Mouse (Mus musculus): ENCODE data around the gene Nus1. TPM values are rescaled to one million over a fixed set of nuclear protein-coding genes. Genes with fewer than 3 reads are reported as not detected.

Nus1 gene
- polyA plus RNA-seq (2012; rRNA removed; ENCODE audit: low replicate concordance): 9.5 and 19.4 TPM in 2 replicates

GRCm38 (mm10) chr10:52417299-52417997, at the start of gene Nus1:
Gene Nus1 (plus strand): TSS chr10:52417547.

GRCm38 (mm10) chr10:52381845-52382591, 35.3 kb upstream of the Nus1 start, which contains the start of gene Gopc:
Gene Gopc (minus strand): TSS chr10:52382124.

GRCm38 (mm10) chr10:52388922-52389430, 28.4 kb upstream of the Nus1 start, which contains the start of gene Nepn:
Gene Nepn (plus strand): TSS chr10:52388972.

Other genes starting within 250 kb of the Nus1 start
- not detected in 2 replicates for gene Ros1, start 222.3 kb upstream of the Nus1 start, polyA plus RNA-seq (2012; rRNA removed; ENCODE audit: low replicate concordance)
- gene Dcbld1, start 183.9 kb upstream of the Nus1 start, polyA plus RNA-seq (2012; rRNA removed; ENCODE audit: low replicate concordance): 2.6 and 3.3 TPM in 2 replicates
- not detected in 2 replicates for gene Gm26741, start 58.8 kb upstream of the Nus1 start, polyA plus RNA-seq (2012; rRNA removed; ENCODE audit: low replicate concordance)
- 3.1 and 4.1 TPM in 2 replicates for gene Gopc, start 35.4 kb upstream of the Nus1 start, polyA plus RNA-seq (2012; rRNA removed; ENCODE audit: low replicate concordance)
- 0.36 and 0.72 TPM in 2 replicates for gene Nepn, start 28.6 kb upstream of the Nus1 start, polyA plus RNA-seq (2012; rRNA removed; ENCODE audit: low replicate concordance)

Data from mammary gland, adult 2 months (tissue).